Mouse (Mus musculus): ENCODE data around the gene Gm37240.

Gene Gm37240

GRCm38 (mm10) chr3:84951698-84952097 is 935.6 kb downstream of the Gm37240 start:
- in situ Hi-C loops (cut with MboI), result no loop called here

- in situ Hi-C loops (cut with MboI), result no loop called here
Observed at GRCm38 (mm10) chr3:84949387-84949786, 937.9 kb downstream of the Gm37240 start.

- in situ Hi-C loops (cut with MboI), result no loop called here
Observed at GRCm38 (mm10) chr3:84946381-84946780, 940.9 kb downstream of the Gm37240 start.

GRCm38 (mm10) chr3:84944933-84945332 is 942.4 kb downstream of the Gm37240 start:
- in situ Hi-C loops (cut with MboI), result no loop called here

GRCm38 (mm10) chr3:84937360-84938355 is 949.7 kb downstream of the Gm37240 start:
- in situ Hi-C loops (cut with MboI), result no loop called here

- in situ Hi-C loops (cut with MboI), result no loop called here
Observed at GRCm38 (mm10) chr3:84936956-84937355, 950.4 kb downstream of the Gm37240 start.

- in situ Hi-C loops (cut with MboI), result no loop called here
Observed at GRCm38 (mm10) chr3:84936252-84936651, 951.1 kb downstream of the Gm37240 start.

- in situ Hi-C loops (cut with MboI), result no loop called here
Observed at GRCm38 (mm10) chr3:84935729-84936128, 951.6 kb downstream of the Gm37240 start.

GRCm38 (mm10) chr3:84930683-84931082 is 956.6 kb downstream of the Gm37240 start:
- in situ Hi-C loops (cut with MboI), result no loop called here

- in situ Hi-C loops (cut with MboI), result no loop called here
Observed at GRCm38 (mm10) chr3:84929171-84929570, 958.1 kb downstream of the Gm37240 start.

- in situ Hi-C loops (cut with MboI), result no loop called here
Observed at GRCm38 (mm10) chr3:84927901-84928300, 959.4 kb downstream of the Gm37240 start.

- in situ Hi-C loops (cut with MboI), result no loop called here
Observed at GRCm38 (mm10) chr3:84927168-84927794, 960.0 kb downstream of the Gm37240 start.

- in situ Hi-C loops (cut with MboI), result no loop called here
Observed at GRCm38 (mm10) chr3:84926140-84926539, 961.2 kb downstream of the Gm37240 start.

GRCm38 (mm10) chr3:84925229-84925628 is 962.1 kb downstream of the Gm37240 start:
- in situ Hi-C loops (cut with MboI), result no loop called here

GRCm38 (mm10) chr3:84923670-84924069 is 963.6 kb downstream of the Gm37240 start:
- in situ Hi-C loops (cut with MboI), result no loop called here

- in situ Hi-C loops (cut with MboI), result no loop called here
Observed at GRCm38 (mm10) chr3:84923256-84923655, 964.1 kb downstream of the Gm37240 start.

GRCm38 (mm10) chr3:84921704-84922420 is 965.5 kb downstream of the Gm37240 start:
- in situ Hi-C loops (cut with MboI), result no loop called here

GRCm38 (mm10) chr3:84917903-84918679 is 969.2 kb downstream of the Gm37240 start:
- in situ Hi-C loops (cut with MboI), result no loop called here

GRCm38 (mm10) chr3:84914284-84914683 is 973.0 kb downstream of the Gm37240 start:
- in situ Hi-C loops (cut with MboI), result no loop called here

- in situ Hi-C loops (cut with MboI), result no loop called here
Observed at GRCm38 (mm10) chr3:84906528-84906927, 980.8 kb downstream of the Gm37240 start.

- in situ Hi-C loops (cut with MboI), result no loop called here
Observed at GRCm38 (mm10) chr3:84897952-84898351, 989.4 kb downstream of the Gm37240 start.

Data from mature B cell (primary cell).